Mouse (Mus musculus): ENCODE results near the gene Ppfibp1. TPM values are rescaled to one million over a fixed set of nuclear protein-coding genes. Genes with fewer than 3 reads are reported as not detected.

Gene Ppfibp1
- polyA plus RNA-seq, 1 experiment from 2014 or later: 48.6 TPM

- no peak for ATAC-seq (ENCODE audit: extremely low read depth, insufficient number of reproducible peaks, low FRiP score, low TSS enrichment)
- no peak overlapping the region for H3K9ac ChIP-seq
- H3K9me3 ChIP-seq: no peaks in the 10 kb centered on the region
- H3K27ac ChIP-seq (replicated peaks): no peak overlapping the region
- 86% methylated on average over 1 of the region's 1 CpGs for WGBS
- H3K4me1 ChIP-seq: peaks cover 69% of the 10 kb centered on the region
- peaks cover 5% of the 10 kb centered on the region; the same call in 1 of the 2 replicates for H3K36me3 ChIP-seq
- no peak overlapping the region for H3K4me3 ChIP-seq
- H3K4me2 ChIP-seq: no peak overlapping the region
- no peaks in the 10 kb centered on the region for H3K27me3 ChIP-seq (replicated peaks)
These were observed 27.5 kb downstream of the Ppfibp1 start for GRCm38 (mm10) chr6:146915808-146916207.

- Histone ChIP-seq H3K4me3 (no peak overlapping the region), H3K4me1 (peaks cover 53% of the 10 kb centered on the region), H3K9me3 (no peaks in the 10 kb centered on the region), H3K9ac (no peak overlapping the region), H3K27ac (replicated peaks) (no peak overlapping the region), H3K4me2 (no peak overlapping the region), H3K27me3 (replicated peaks) (no peaks in the 10 kb centered on the region), H3K36me3 (peaks cover 5% of the 10 kb centered on the region; the same call in 1 of the 2 replicates)
- ATAC-seq (ENCODE audit: extremely low read depth, insufficient number of reproducible peaks, low FRiP score, low TSS enrichment): no peak
- 82% methylated on average over 3 of the region's 3 CpGs for WGBS
These were observed 29.1 kb downstream of the Ppfibp1 start for GRCm38 (mm10) chr6:146917396-146917795.

DNA sequence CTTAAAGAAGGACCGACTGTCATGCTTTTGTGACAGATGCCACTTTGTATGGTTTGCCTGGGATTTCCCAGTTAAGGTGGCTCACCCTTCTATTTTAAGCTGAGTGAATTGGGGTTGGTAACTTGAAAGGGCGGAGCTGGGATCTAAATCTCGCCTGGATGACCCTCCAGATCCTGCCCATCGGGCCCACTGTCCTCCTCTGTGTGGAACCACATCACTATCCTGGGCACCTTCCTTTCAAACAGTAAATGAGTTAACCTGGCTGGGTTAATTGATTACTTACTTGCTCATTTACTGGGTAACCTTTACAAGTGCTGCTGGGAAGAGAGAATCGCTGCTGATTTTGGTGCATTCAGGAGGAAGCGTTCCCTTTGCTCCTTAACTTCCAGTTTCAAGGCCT lies 30.1 kb downstream of the Ppfibp1 start:
- Histone ChIP-seq H3K4me2 (no peak overlapping the region), H3K27ac (replicated peaks) (no peak overlapping the region), H3K9me3 (no peaks in the 10 kb centered on the region), H3K9ac (no peak overlapping the region), H3K27me3 (replicated peaks) (no peaks in the 10 kb centered on the region), H3K36me3 (peaks cover 5% of the 10 kb centered on the region; the same call in 1 of the 2 replicates), H3K4me3 (no peak overlapping the region), H3K4me1 (peaks cover 44% of the 10 kb centered on the region)
- ATAC-seq (ENCODE audit: extremely low read depth, insufficient number of reproducible peaks, low FRiP score, low TSS enrichment): no peak
- 74% methylated on average over 6 of the region's 6 CpGs for WGBS

DNA sequence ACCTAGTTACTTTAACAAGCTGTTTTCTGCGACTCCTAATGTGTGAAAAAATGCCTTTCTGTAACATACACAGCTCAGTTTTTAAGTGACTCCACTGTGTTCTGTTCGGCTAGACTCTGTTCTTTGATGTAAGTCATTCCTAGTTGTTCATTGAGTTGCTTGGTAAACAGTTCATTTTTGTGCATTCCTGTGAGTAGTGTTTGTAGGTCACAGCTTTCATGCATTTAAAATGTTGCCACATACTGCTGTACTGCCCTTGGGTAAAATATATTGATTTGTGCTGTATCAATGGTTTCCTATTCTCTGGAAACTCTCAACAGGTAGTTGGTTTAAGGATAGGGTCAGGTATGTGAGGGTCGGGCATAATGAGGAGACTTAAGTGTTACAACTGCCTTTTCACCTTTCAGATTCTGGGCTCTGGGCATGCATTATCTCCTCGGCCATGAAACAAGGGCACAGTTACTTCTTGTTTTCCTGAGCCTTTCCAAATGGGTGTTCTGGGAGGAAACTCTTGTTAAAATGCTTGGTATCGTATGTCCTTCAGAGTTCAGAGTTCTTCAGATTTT lies 38.2 kb downstream of the Ppfibp1 start:
- 72% methylated on average over 5 of the region's 5 CpGs for WGBS

GRCm38 (mm10) chr6:146928108-146928507 lies 39.8 kb downstream of the Ppfibp1 start:
- 24% methylated on average over 3 of the region's 3 CpGs for WGBS
- Histone ChIP-seq H3K4me2 (no peak overlapping the region), H3K27me3 (replicated peaks) (no peaks in the 10 kb centered on the region), H3K4me1 (peaks cover 56% of the 10 kb centered on the region), H3K27ac (replicated peaks) (peak overlapping the region; percentile 58), H3K36me3 (peaks cover 9% of the 10 kb centered on the region), H3K9me3 (no peaks in the 10 kb centered on the region), H3K9ac (no peak overlapping the region), H3K4me3 (no peak overlapping the region)
- ATAC-seq (ENCODE audit: extremely low read depth, insufficient number of reproducible peaks, low FRiP score, low TSS enrichment): no peak

More for the DNA sequence above, 38.2 kb downstream of the Ppfibp1 start:
- H3K27me3 ChIP-seq (replicated peaks): no peaks in the 10 kb centered on the region
- no peak overlapping the region for H3K4me3 ChIP-seq
- no peak for ATAC-seq (ENCODE audit: extremely low read depth, insufficient number of reproducible peaks, low FRiP score, low TSS enrichment)
- no peaks in the 10 kb centered on the region for H3K9me3 ChIP-seq
- no peak overlapping the region for H3K9ac ChIP-seq
- peaks cover 9% of the 10 kb centered on the region for H3K36me3 ChIP-seq
- H3K4me2 ChIP-seq: no peak overlapping the region
- H3K4me1 ChIP-seq: peaks cover 40% of the 10 kb centered on the region
- H3K27ac ChIP-seq (replicated peaks): no peak overlapping the region

DNA sequence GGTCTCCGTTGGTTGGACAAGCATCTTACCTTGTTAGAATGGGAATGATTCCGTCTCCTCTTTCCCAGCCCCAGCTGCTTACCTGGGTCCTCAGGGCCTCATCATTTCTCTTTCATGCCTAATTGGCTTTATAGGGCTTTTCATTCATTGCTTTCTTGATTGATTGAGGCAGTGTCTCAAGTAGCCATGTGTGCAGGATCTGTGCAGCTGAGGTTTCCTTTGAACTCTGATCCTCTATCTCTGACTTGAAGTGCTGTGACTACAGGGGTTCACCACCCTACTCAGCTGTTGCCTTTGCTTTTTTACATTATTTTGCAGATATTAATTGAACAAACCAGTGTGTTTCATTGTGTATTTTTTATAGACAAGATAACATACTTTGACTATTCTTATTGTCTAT lies 40.7 kb downstream of the Ppfibp1 start:
- Histone ChIP-seq H3K9ac (no peak overlapping the region), H3K27me3 (replicated peaks) (no peaks in the 10 kb centered on the region), H3K9me3 (no peaks in the 10 kb centered on the region), H3K27ac (replicated peaks) (no peak overlapping the region), H3K4me2 (no peak overlapping the region), H3K36me3 (peaks cover 9% of the 10 kb centered on the region), H3K4me1 (peaks cover 60% of the 10 kb centered on the region), H3K4me3 (no peak overlapping the region)
- ATAC-seq (ENCODE audit: extremely low read depth, insufficient number of reproducible peaks, low FRiP score, low TSS enrichment): no peak
- 79% methylated on average over 2 of the region's 2 CpGs for WGBS

GRCm38 (mm10) chr6:146933123-146933522 lies 44.8 kb downstream of the Ppfibp1 start:
- peak; percentile 58; the same call in 1 of the 2 replicates for ATAC-seq (ENCODE audit: extremely low read depth, insufficient number of reproducible peaks, low FRiP score, low TSS enrichment)
- WGBS: 53% methylated on average over 6 of the region's 6 CpGs

GRCm38 (mm10) chr6:146935957-146936356 lies 47.7 kb downstream of the Ppfibp1 start:
- 71% methylated on average over 3 of the region's 6 CpGs for WGBS
- H3K36me3 ChIP-seq: peaks cover 20% of the 10 kb centered on the region
- H3K4me2 ChIP-seq: no peak overlapping the region
- H3K9ac ChIP-seq: no peak overlapping the region
- H3K9me3 ChIP-seq: no peaks in the 10 kb centered on the region
- H3K27me3 ChIP-seq (replicated peaks): no peaks in the 10 kb centered on the region
- H3K4me1 ChIP-seq: peaks cover 64% of the 10 kb centered on the region
- H3K27ac ChIP-seq (replicated peaks): no peak overlapping the region
- H3K4me3 ChIP-seq: no peak overlapping the region
- no peak for ATAC-seq (ENCODE audit: extremely low read depth, insufficient number of reproducible peaks, low FRiP score, low TSS enrichment)

More at GRCm38 (mm10) chr6:146933123-146933522, 44.8 kb downstream of the Ppfibp1 start:
- H3K36me3 ChIP-seq: no peaks in the 10 kb centered on the region; the same call in 1 of the 2 replicates
- H3K4me2 ChIP-seq: no peak overlapping the region
- H3K4me1 ChIP-seq: peaks cover 70% of the 10 kb centered on the region
- no peaks in the 10 kb centered on the region for H3K9me3 ChIP-seq
- no peak overlapping the region for H3K9ac ChIP-seq
- peak overlapping the region; percentile 73 for H3K27ac ChIP-seq (replicated peaks)
- H3K27me3 ChIP-seq (replicated peaks): no peaks in the 10 kb centered on the region
- H3K4me3 ChIP-seq: no peak overlapping the region

DNA sequence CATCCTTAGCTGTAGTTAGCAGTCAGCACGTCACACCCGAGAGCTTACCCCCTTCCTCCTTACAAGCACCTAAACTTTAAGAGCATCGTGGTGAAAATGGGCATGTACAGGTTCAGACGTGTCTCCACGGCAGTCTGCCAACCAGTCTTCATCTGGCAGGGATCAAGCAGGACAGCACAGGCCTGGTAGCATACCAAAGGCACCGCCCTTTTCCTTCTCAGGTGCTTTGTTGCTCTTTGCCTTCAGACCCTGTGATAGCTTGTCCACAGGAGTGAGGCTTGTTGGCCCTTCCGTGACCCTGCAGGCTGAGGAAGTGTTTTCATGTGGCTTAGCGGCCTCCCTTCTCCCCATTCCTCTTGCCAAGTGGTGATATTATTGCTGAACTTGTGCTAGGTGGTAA lies 50.7 kb downstream of the Ppfibp1 start:
- Histone ChIP-seq H3K9ac (no peak overlapping the region), H3K27me3 (replicated peaks) (no peaks in the 10 kb centered on the region), H3K9me3 (no peaks in the 10 kb centered on the region), H3K27ac (replicated peaks) (no peak overlapping the region), H3K36me3 (peaks cover 20% of the 10 kb centered on the region), H3K4me1 (peaks cover 60% of the 10 kb centered on the region), H3K4me2 (no peak overlapping the region), H3K4me3 (no peak overlapping the region)
- WGBS: 69% methylated on average over 8 of the region's 8 CpGs
- no peak for ATAC-seq (ENCODE audit: extremely low read depth, insufficient number of reproducible peaks, low FRiP score, low TSS enrichment)

GRCm38 (mm10) chr6:146941505-146942275 lies 53.4 kb downstream of the Ppfibp1 start:
- H3K4me3 ChIP-seq: no peak overlapping the region
- peaks cover 61% of the 10 kb centered on the region for H3K4me1 ChIP-seq
- 60% methylated on average over 7 of the region's 7 CpGs for WGBS
- no peak for ATAC-seq (ENCODE audit: extremely low read depth, insufficient number of reproducible peaks, low FRiP score, low TSS enrichment)
- peaks cover 20% of the 10 kb centered on the region for H3K36me3 ChIP-seq
- H3K4me2 ChIP-seq: no peak overlapping the region
- H3K27me3 ChIP-seq (replicated peaks): no peaks in the 10 kb centered on the region
- H3K9ac ChIP-seq: no peak overlapping the region
- no peaks in the 10 kb centered on the region for H3K9me3 ChIP-seq
- no peak overlapping the region for H3K27ac ChIP-seq (replicated peaks)

GRCm38 (mm10) chr6:146944009-146944408 lies 55.7 kb downstream of the Ppfibp1 start:
- Histone ChIP-seq H3K4me2 (no peak overlapping the region), H3K36me3 (peaks cover 17% of the 10 kb centered on the region), H3K4me3 (no peak overlapping the region), H3K27me3 (replicated peaks) (no peaks in the 10 kb centered on the region), H3K9me3 (no peaks in the 10 kb centered on the region), H3K9ac (no peak overlapping the region), H3K27ac (replicated peaks) (no peak overlapping the region), H3K4me1 (peaks cover 75% of the 10 kb centered on the region)
- ATAC-seq (ENCODE audit: extremely low read depth, insufficient number of reproducible peaks, low FRiP score, low TSS enrichment): no peak

DNA sequence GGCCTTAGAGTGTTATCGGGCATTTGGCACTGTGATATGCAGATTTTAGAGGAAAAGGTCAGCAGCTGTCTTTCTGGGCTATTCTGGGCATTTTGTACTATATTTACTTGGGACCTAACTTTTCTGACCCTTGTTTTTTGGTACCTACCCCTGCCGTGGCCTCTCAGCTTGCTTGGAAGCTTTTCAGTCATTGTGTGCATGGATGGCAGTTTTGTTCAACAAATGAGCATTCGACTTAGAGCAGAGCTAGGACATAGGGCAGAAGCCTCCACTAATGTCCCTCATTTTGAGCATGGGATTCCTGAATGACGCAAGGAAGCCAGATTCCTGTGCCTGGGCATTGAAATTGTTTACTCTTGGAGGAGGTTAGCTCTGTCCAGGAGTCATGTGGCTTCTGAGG lies 56.5 kb downstream of the Ppfibp1 start:
- no peaks in the 10 kb centered on the region for H3K27me3 ChIP-seq (replicated peaks)
- H3K27ac ChIP-seq (replicated peaks): peak overlapping the region; percentile 53
- WGBS: 42% methylated on average over 4 of the region's 4 CpGs
- no peak for ATAC-seq (ENCODE audit: extremely low read depth, insufficient number of reproducible peaks, low FRiP score, low TSS enrichment)
- no peak overlapping the region for H3K4me3 ChIP-seq
- H3K4me1 ChIP-seq: peaks cover 79% of the 10 kb centered on the region
- peaks cover 9% of the 10 kb centered on the region for H3K36me3 ChIP-seq
- peak overlapping the region; percentile 8; the same call in 1 of the 2 replicates for H3K9ac ChIP-seq
- no peaks in the 10 kb centered on the region for H3K9me3 ChIP-seq
- no peak overlapping the region for H3K4me2 ChIP-seq
